Mouse (Mus musculus) embryonic facial prominence, embryonic 15.5 days (tissue): ENCODE measurements at regions not wholly inside any gene's neighbourhood (a gene's known extent, or its start where the extent isn't known, plus 50 kb on each side); places are given as distances from the start of the nearest gene placed in this dataset.

ENCODE experiments used
- ATAC-seq: fragments of 200-750 bp; cut with Nextera tagmentation; 2 replicates; pipeline ENCODE4 v1.8.0; 2017; ENCODE audit warnings: low read depth, moderate TSS enrichment; ENCODE audit not compliant: insufficient number of reproducible peaks, low FRiP score, low TSS enrichment
- H3K27ac ChIP-seq: fragments of 300-500 bp; sonication (generic); replicated peaks from 2 replicates; pipeline ENCODE4 v1.5.1; 2015; ENCODE audit warnings: mild to moderate bottlenecking, inconsistent platforms
- H3K27me3 ChIP-seq: fragments of 300-500 bp; sonication (generic); 2 replicates; pipeline ENCODE4 v1.6.1; 2015; ENCODE audit warnings: inconsistent platforms
- H3K36me3 ChIP-seq: fragments of 300-500 bp; sonication (generic); 2 replicates; pipeline ENCODE4 v1.6.1; 2015; ENCODE audit warnings: mild to moderate bottlenecking, inconsistent platforms
- H3K4me1 ChIP-seq: fragments of 300-500 bp; sonication (generic); 2 replicates; pipeline ENCODE4 v1.6.1; 2015; ENCODE audit warnings: inconsistent platforms
- H3K4me2 ChIP-seq: fragments of 300-500 bp; sonication (generic); replicated peaks from 2 replicates; pipeline ENCODE4 v1.6.1; 2015; ENCODE audit warnings: mild to moderate bottlenecking, inconsistent platforms
- H3K4me3 ChIP-seq: fragments of 300-500 bp; sonication (generic); replicated peaks from 2 replicates; pipeline ENCODE4 v1.5.1; 2015; ENCODE audit warnings: mild to moderate bottlenecking, inconsistent platforms
- H3K9ac ChIP-seq: fragments of 300-500 bp; sonication (generic); 2 replicates; pipeline ENCODE4 v1.6.1; 2015; ENCODE audit warnings: inconsistent platforms
- H3K9me3 ChIP-seq: fragments of 300-500 bp; sonication (generic); replicated peaks from 2 replicates; pipeline ENCODE4 v1.6.1; 2016; ENCODE audit warnings: inconsistent platforms
- WGBS: fragments of 180-500 bp; shearing (Covaris S2); methylation state at CpG from one replicate; pipeline ENCODE4 v1.1.7; 2015; 5-methylcytosine and 5-hydroxymethylcytosine counted together

DNA sequence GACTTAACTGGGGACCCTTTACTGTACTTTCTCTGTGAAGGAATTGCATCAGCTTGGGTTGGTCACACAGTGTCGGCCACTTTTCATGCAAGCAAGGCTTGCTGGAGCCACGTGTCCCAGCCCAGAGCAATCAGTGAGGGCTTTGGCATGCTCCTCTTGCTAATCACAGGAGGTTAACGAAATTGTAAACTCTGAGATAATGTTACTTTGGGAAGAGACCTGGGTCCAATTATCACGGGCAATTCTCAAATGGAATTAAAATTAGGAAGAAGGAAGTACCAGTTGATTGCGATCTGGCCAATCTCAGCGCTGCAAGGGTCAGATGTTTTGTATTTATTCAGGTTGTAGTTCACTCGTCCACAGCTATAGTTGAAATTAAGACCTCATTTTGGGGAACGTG is 153.2 kb downstream of the Dusp6 start:
- 26% methylated on average over 8 of the region's 8 CpGs for WGBS
- Histone ChIP-seq H3K9me3 (no peaks in the 10 kb centered on the region), H3K27ac (no peak overlapping the region), H3K4me1 (no peaks in the 10 kb centered on the region), H3K9ac (no peak overlapping the region), H3K36me3 (no peaks in the 10 kb centered on the region), H3K4me3 (no peak overlapping the region), H3K4me2 (no peak overlapping the region), H3K27me3 (no peaks in the 10 kb centered on the region)
- no peak for ATAC-seq

DNA sequence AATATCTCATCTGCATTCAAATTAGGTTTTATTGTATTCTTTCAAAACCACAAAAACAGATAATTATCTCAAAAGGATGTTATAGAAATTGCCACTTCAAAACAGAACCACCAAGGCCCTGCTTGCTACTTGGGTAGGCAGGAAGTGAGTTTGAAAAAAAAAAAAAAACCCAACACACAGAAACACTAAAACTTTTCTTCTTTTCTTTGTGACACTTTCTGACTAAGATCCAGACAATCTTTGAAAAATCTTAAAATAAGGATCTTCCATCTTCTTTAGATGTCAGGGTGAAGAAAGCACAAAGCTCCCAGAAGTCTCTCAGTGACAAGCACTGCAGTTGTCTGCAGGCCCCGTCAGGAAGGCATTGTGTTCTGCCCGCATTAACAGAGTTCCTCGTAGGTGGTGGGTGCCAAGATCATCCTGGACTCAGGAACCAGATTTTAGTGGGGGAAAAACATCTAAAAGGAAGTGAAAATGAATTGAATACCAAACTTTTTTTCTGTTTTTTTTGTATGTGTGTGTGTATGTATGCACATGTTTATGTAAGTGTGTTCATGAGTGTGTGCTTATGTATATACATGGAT is 154.0 kb downstream of the Dusp6 start:
- H3K36me3 ChIP-seq = no peaks in the 10 kb centered on the region
- 23% methylated on average over 3 of the region's 3 CpGs for WGBS
- no peak overlapping the region for H3K9ac ChIP-seq
- no peaks in the 10 kb centered on the region for H3K9me3 ChIP-seq
- H3K4me3 ChIP-seq = no peak overlapping the region
- no peak overlapping the region for H3K4me2 ChIP-seq
- H3K27me3 ChIP-seq = no peaks in the 10 kb centered on the region
- no peaks in the 10 kb centered on the region for H3K4me1 ChIP-seq
- no peak overlapping the region; the same call in 1 of the 2 replicates for H3K27ac ChIP-seq
- ATAC-seq = no peak

GRCm38 (mm10) chr10:99417591-99417990 is 154.6 kb downstream of the Dusp6 start:
- no peak for ATAC-seq
- no peak overlapping the region for H3K4me2 ChIP-seq

GRCm38 (mm10) chr10:99418497-99418896 is 155.5 kb downstream of the Dusp6 start:
- H3K4me2 ChIP-seq = no peak overlapping the region
- no peaks in the 10 kb centered on the region for H3K4me1 ChIP-seq
- no peak overlapping the region for H3K9ac ChIP-seq
- no peaks in the 10 kb centered on the region for H3K27me3 ChIP-seq
- no peaks in the 10 kb centered on the region for H3K36me3 ChIP-seq
- H3K4me3 ChIP-seq = no peak overlapping the region
- no peak overlapping the region for H3K27ac ChIP-seq
- H3K9me3 ChIP-seq = no peaks in the 10 kb centered on the region
- no peak for ATAC-seq

More at GRCm38 (mm10) chr10:99417591-99417990, 154.6 kb downstream of the Dusp6 start:
- no peaks in the 10 kb centered on the region for H3K4me1 ChIP-seq
- WGBS = 32% methylated on average over 7 of the region's 7 CpGs
- H3K9ac ChIP-seq = no peak overlapping the region
- H3K27me3 ChIP-seq = no peaks in the 10 kb centered on the region
- no peak overlapping the region for H3K4me3 ChIP-seq
- no peaks in the 10 kb centered on the region for H3K9me3 ChIP-seq
- no peaks in the 10 kb centered on the region for H3K36me3 ChIP-seq
- no peak overlapping the region for H3K27ac ChIP-seq

DNA sequence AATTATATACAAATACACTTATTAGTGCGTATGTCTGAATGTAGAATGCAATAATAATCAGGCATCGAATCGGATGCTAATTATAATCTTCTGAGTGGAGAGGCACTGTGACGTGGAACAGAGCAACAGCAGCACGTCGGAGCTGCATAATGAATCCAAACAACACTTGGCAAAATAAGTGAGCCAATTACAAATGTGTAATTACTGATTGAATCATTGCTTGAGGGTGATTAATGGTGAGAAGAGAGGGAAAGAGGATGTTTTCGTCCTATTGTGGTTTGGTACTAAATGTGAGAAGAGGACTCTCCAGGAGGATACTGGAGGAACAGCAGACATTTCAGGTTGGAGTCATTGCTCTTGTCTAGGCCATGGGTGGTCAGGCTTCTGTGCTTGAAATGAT is 156.5 kb downstream of the Dusp6 start:
- Histone ChIP-seq H3K4me1 (no peaks in the 10 kb centered on the region), H3K4me3 (no peak overlapping the region), H3K9me3 (no peaks in the 10 kb centered on the region), H3K9ac (no peak overlapping the region), H3K36me3 (no peaks in the 10 kb centered on the region), H3K4me2 (no peak overlapping the region), H3K27me3 (no peaks in the 10 kb centered on the region), H3K27ac (no peak overlapping the region)
- 63% methylated on average over 7 of the region's 7 CpGs for WGBS
- ATAC-seq = no peak

GRCm38 (mm10) chr10:99423406-99423805 is 160.4 kb downstream of the Dusp6 start:
- H3K27ac ChIP-seq = no peak overlapping the region
- H3K9me3 ChIP-seq = no peaks in the 10 kb centered on the region
- no peaks in the 10 kb centered on the region for H3K4me1 ChIP-seq
- no peak overlapping the region for H3K9ac ChIP-seq
- H3K27me3 ChIP-seq = no peaks in the 10 kb centered on the region
- no peak overlapping the region for H3K4me3 ChIP-seq
- H3K36me3 ChIP-seq = no peaks in the 10 kb centered on the region
- no peak overlapping the region for H3K4me2 ChIP-seq
- WGBS = 89% methylated on average over 5 of the region's 5 CpGs
- no peak for ATAC-seq

DNA sequence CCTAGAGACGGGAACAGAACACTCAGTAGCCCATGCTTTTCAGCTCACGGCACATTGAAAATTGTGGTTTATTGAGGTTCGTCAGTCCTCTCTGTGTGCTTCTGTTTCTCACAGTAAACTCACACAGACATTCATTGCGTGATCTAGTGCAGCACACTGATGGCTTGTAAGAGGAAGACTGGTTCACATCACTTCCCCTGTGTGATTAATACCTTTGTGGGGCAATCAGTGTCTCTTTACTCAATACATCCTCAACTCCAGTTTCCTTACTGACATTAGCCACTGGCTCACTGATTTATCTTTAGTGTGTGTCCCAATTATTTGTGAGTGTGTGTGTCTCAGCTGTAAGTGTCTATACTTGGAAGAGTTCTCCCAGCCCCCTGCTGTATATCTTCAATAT is 162.2 kb downstream of the Dusp6 start:
- H3K27ac ChIP-seq = no peak overlapping the region
- no peak overlapping the region for H3K4me3 ChIP-seq
- WGBS = 83% methylated on average over 4 of the region's 4 CpGs
- no peaks in the 10 kb centered on the region for H3K9me3 ChIP-seq
- H3K36me3 ChIP-seq = no peaks in the 10 kb centered on the region
- H3K9ac ChIP-seq = no peak overlapping the region
- no peaks in the 10 kb centered on the region for H3K27me3 ChIP-seq
- ATAC-seq = no peak
- no peak overlapping the region for H3K4me2 ChIP-seq
- H3K4me1 ChIP-seq = 0 out of 2 replicates have a peak, but pooled peaks cover 5% of the 10 kb centered on the region

DNA sequence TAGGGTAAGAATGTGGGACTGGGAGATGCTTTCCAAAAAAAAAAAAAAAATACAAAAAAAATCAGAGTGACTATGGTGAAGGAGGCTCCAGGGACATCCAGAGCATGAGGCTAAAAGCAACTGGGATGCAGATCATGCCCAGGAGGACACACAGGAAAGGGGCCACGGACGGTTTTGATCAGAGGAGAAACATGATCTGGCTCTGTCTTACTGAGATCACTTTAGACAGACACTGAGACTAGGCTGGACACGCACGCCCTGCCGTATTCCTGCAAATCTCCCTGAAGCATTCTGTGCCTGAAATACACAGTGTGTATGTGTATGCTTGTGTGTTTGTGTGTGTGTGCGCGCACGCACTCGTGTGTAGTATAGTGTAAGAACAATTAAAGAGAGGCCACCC is 167.1 kb downstream of the Dusp6 start:
- H3K9ac ChIP-seq = no peak overlapping the region
- no peak overlapping the region for H3K27ac ChIP-seq
- 0 out of 2 replicates have a peak, but pooled peaks cover 6% of the 10 kb centered on the region for H3K4me1 ChIP-seq
- no peaks in the 10 kb centered on the region for H3K36me3 ChIP-seq
- no peaks in the 10 kb centered on the region for H3K9me3 ChIP-seq
- ATAC-seq = no peak
- H3K4me2 ChIP-seq = no peak overlapping the region
- no peaks in the 10 kb centered on the region for H3K27me3 ChIP-seq
- H3K4me3 ChIP-seq = no peak overlapping the region
- 40% methylated on average over 9 of the region's 9 CpGs for WGBS

DNA sequence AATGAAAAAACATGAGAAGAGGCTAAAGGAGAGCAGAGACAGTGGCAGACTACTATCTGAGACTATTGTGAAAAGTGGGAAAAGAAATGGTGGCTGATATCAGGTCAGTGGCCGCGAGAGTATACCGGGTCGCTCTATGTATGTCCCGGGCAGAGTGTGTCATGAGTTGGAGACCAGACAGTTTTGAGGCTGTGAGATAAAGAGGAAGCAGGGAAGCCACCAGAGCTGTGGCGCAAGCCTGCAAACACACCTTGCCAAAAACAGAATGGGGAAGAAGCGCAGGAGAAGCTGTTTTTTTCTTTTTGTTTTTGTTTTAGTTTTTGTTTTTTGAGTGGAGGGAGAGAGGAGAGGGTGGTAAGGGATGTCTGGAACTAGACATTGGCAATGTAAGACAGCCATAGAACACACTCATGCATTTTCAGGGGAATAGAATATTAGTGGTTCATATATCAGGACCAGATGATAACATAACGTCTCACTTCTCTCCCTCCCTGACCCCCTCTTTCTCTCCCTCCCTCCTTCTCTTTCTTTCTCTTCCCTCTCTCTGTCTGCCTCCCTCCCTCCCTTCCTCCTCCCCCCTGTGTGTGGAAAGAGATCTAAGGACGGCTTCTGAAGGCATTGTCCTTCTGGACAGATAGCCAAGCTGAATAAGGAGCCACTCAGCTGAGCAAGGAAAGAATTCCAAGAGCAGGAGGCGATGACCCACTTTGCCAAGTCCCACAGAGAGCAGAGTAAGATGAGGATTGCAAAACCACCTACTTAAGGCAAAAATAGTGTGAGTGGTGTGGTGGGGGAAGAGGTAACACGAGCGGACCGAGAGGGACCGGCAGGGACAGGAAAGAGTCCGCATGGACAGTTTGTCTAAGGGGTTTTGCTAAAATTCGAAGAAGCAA is 167.9 kb downstream of the Dusp6 start:
- Histone ChIP-seq H3K9me3 (no peaks in the 10 kb centered on the region), H3K4me1 (0 out of 2 replicates have a peak, but pooled peaks cover 6% of the 10 kb centered on the region), H3K27ac (no peak overlapping the region), H3K36me3 (no peaks in the 10 kb centered on the region), H3K27me3 (no peaks in the 10 kb centered on the region), H3K4me3 (no peak overlapping the region), H3K9ac (no peak overlapping the region), H3K4me2 (no peak overlapping the region)
- ATAC-seq = no peak
- 68% methylated on average over 16 of the region's 16 CpGs for WGBS

DNA sequence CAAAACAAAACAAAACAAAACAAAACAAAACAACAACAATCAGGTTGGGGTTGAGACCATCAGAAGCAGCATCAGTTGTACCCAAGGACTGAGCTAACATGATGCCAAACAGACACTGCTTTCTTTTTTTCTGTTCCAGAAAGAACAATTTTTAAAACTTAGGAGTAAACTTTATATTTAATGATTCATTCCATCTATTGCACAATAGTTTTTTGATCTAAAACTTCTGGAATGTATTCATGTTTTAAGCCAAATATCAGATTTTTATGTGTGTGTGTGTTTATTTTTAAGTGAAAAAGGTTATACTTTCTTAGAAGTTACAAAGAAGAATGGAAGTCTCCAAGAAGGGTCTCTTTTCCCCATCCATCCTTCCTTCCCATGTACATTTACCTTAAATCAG is 174.0 kb downstream of the Dusp6 start:
- no peaks in the 10 kb centered on the region for H3K36me3 ChIP-seq
- no peak for ATAC-seq
- no peaks in the 10 kb centered on the region for H3K9me3 ChIP-seq
- H3K4me1 ChIP-seq = peaks cover 5% of the 10 kb centered on the region; the same call in 1 of the 2 replicates
- no peak overlapping the region for H3K4me2 ChIP-seq
- no peak overlapping the region for H3K9ac ChIP-seq
- H3K27ac ChIP-seq = no peak overlapping the region
- no peak overlapping the region for H3K4me3 ChIP-seq
- H3K27me3 ChIP-seq = no peaks in the 10 kb centered on the region

GRCm38 (mm10) chr10:99440169-99440568 is 177.1 kb downstream of the Dusp6 start:
- H3K4me3 ChIP-seq = no peak overlapping the region
- no peaks in the 10 kb centered on the region for H3K27me3 ChIP-seq
- 85% methylated on average over 5 of the region's 5 CpGs for WGBS
- H3K9me3 ChIP-seq = no peaks in the 10 kb centered on the region
- no peak overlapping the region for H3K4me2 ChIP-seq
- no peaks in the 10 kb centered on the region for H3K36me3 ChIP-seq
- peaks cover 5% of the 10 kb centered on the region; the same call in 1 of the 2 replicates for H3K4me1 ChIP-seq
- ATAC-seq = no peak
- H3K27ac ChIP-seq = no peak overlapping the region
- H3K9ac ChIP-seq = no peak overlapping the region
